Mouse (Mus musculus): ENCODE data around the gene Susd4.

The Susd4 gene

DNA sequence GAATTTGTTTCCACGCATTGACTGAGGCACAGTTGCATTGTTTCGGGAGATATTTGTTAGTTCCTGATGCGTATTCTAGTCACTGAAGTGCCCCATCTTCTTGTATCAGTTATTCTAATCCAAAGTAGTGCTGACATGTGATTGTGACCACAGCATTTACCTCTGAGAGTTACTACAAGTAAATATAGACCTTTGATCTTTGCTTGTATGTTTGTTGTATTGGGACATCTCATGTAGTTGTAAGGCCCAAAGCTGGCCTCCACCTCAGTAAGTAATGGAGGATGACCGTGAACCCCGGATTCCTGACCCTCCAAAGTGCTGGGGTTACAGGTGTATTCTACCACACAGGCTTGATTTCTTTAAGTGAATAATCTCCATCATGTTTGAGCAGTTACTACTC lies 152.5 kb downstream of the Susd4 start:
- DNase-seq (ENCODE audit: extremely low spot score) = no peak

DNA sequence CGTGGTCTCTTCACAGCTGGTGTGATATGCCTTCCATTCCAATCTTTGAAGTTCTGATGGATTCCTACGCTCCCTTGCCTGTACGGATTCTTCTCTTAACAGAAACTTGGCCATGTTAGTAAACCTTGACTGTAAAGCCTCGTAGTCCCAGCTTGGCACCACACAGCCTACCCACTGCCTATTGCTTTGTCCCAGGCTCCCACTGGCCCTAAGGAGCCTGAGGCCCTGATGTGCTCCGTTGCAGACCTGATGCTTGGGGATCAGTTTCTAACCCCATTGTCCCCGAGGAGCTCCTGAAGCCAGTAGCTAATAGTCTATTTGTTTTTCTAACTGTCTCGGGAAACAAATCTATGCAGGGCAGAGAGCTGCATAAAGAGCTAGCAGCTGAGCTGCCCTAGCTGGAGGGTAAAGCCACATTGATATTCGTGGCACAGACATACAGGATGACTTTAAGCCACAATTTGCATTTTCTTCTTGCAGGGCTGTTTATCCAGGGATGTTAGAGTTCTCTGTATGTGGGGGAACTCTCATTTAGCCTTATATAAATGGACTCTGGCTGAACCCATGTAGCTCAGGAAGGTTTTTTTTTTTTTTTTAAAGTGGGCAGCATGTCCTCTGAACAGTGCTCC lies 155.2 kb downstream of the Susd4 start:
- no peak for DNase-seq (ENCODE audit: extremely low spot score)

DNA sequence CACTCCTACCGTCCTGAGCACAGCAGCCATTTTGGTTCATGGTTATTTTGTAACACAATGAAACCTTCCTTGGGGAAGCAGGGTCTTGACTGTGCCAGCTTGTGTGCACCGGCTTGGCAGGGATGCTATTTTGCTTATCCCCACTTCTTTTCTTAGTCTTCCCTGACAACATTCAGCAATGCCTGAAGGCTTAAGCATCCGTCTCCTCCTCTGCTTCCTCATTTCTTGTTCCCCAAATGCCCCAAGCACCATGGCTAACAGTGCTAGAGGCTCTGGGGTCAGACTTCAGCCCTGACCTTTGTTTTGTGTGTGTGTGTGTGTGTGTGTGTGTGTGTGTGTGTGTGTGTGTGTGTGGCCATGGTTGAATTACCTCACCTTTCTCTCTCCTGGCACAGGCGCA lies 159.2 kb downstream of the Susd4 start:
- no peak for DNase-seq (ENCODE audit: extremely low spot score)

DNA sequence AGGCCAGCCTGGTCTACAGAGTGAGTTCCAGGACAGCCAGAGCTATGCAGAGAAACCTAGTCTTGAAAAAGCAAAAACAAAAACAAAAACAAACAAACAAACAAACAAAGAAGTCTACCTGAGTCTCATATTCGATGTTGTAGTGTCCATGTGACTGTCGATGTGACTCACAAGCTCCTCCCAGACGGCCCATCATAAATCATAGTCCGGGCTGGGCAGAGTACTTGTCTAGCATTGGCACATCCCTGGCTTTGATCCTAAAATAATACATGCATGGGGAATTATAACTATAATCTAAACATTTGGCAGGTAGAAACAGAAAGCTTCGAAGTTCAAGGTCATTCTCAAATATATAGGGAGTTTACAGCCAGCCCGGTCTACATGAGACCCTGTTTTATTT lies 162.8 kb downstream of the Susd4 start:
- DNase-seq (ENCODE audit: extremely low spot score) = no peak

DNA sequence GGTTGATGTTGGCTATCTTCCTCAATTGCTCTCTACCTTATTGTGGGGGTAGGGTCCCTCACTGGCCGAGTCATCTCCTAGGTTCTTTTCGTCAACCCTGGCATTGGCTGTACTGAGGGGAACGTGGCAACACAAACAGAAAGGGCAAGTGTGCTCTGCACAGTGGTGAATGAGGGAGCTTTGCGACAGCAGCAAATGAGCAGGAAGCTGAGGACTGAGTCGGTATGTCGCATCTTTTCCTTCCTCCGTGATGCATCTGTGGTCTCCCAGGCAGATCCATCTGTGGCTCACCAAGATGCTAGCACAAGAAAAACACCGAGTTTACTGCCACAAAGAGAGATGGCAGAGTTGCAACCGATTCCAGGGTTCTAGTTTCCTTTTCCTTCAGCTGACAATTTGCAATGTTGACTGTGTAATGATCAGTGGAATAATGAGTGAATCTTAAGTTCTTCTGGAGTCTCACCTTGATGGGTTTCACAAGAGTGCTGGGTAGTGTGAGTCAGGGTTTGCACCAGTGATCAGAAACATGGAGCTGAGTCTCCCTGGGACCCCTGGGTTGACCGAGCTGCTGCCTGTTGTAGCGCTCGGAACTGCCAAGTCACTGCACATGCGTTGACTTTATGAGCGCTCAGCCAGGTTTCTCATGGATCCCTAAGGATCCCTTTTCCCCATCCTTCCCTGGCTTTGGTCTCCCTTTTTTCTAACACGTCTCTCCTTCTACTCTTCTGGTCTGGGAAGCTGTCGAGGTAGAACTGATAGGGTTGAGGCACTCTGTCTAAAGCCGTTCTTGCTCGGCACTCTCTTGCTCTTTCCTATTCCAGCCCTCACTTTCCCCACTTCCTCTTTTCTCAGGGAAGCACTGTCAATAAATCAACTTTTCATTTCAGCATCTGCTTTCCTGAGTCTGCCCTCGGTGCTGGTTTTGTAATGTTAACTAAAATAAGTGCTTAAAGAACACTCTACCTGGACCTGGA lies 164.5 kb downstream of the Susd4 start:
- no peak for DNase-seq (ENCODE audit: extremely low spot score)

GRCm38 (mm10) chr1:182935469-182935868 lies 171.8 kb downstream of the Susd4 start:
- no peak for DNase-seq (ENCODE audit: extremely low spot score)

- no peak for DNase-seq (ENCODE audit: extremely low spot score)
These were observed 173.9 kb downstream of the Susd4 start for GRCm38 (mm10) chr1:182937486-182938120.

DNA sequence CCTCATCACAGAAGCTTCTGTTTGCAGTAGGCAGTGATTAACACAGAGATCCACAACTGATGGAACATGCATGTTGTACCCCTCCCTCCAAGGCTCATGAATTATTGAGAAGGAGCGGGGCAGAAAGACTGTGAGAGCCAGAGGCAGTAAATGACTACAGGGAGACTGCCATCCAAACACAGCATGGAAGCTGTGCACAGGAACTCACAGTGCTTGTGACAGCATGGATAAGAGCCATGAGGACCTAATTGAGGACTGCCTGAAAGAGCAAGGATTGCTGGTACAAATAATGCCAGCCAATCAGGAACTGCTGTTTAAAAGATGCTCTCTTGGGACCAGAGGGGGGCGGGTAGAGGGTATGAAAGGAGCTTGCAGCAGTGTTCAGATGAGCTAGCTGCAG lies 178.3 kb downstream of the Susd4 start:
- no peak for DNase-seq (ENCODE audit: extremely low spot score)

GRCm38 (mm10) chr1:182943911-182944310 lies 180.3 kb downstream of the Susd4 start:
- no peak for DNase-seq (ENCODE audit: extremely low spot score)

DNA sequence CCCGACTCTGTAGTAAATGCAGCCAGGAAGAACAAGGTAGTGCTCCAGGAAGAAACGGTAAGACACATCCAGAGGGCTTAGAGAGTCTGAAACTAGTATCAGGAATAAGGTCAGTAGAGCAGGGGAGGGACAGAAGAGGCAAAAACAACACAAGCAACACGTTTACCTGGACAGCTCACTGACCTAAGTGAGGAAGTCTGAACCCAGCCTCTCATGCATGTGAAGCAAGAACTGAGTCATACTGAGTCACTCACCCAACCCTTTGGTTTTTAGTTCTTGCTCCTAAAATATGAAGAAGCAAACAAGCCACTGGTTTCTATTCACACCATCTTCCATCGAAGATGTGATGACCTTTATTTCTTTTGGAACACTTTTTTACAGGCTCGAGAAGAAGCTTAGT lies 181.0 kb downstream of the Susd4 start:
- DNase-seq (ENCODE audit: extremely low spot score) = no peak

DNA sequence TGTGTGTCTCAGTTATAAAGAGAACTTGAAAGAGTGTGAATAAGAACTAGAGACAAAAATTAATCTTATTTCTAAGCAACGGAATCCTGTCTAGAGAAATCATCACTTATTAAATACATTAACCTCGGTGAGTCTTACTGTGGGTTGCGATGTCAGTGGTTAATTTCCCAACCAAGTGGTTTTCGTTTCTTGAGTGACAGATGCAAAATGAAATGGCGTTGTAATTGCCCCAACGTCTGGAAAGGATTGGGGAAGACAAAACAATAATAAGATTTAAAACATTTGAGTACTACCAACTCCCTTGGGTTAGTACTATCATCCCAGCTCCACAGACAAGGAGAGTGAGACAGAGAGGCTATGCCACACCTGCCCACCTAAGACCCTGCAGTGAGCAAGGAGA lies 181.9 kb downstream of the Susd4 start:
- DNase-seq (ENCODE audit: extremely low spot score) = no peak

Measured in embryo, embryonic 9.5 days (tissue).